Mouse (Mus musculus) spleen, embryonic (tissue): ENCODE results near the gene P4ha2.

Source experiments
- CTCF ChIA-PET: fragments of 350-600 bp; sonication (Branson Sonifier 250); formaldehyde crosslinking; loops from one replicate; lab custom pipeline; 2022; lab: Charles Lee

P4ha2 gene

GRCm38 (mm10) chr11:54106676-54107075 is 6.8 kb downstream of the P4ha2 start:
- CTCF ChIA-PET = no interaction called here

GRCm38 (mm10) chr11:54107239-54107638 is 7.3 kb downstream of the P4ha2 start:
- CTCF ChIA-PET = no interaction called here

- CTCF ChIA-PET = no interaction called here
Observed at GRCm38 (mm10) chr11:54108131-54108530, 8.2 kb downstream of the P4ha2 start.

- CTCF ChIA-PET = no interaction called here
Observed at GRCm38 (mm10) chr11:54108894-54109293, 9.0 kb downstream of the P4ha2 start.

GRCm38 (mm10) chr11:54111291-54111690 is 11.4 kb downstream of the P4ha2 start:
- CTCF ChIA-PET = no interaction called here

- CTCF ChIA-PET = no interaction called here
Observed at GRCm38 (mm10) chr11:54111976-54112741, 12.3 kb downstream of the P4ha2 start.

- CTCF ChIA-PET = no interaction called here
Observed at GRCm38 (mm10) chr11:54112920-54113319, 13.0 kb downstream of the P4ha2 start.

- CTCF ChIA-PET = no interaction called here
Observed at GRCm38 (mm10) chr11:54113352-54113751, 13.5 kb downstream of the P4ha2 start.

- CTCF ChIA-PET = no interaction called here
Observed at GRCm38 (mm10) chr11:54114746-54115145, 14.9 kb downstream of the P4ha2 start.

GRCm38 (mm10) chr11:54115301-54115700 is 15.4 kb downstream of the P4ha2 start:
- CTCF ChIA-PET = no interaction called here

- CTCF ChIA-PET = no interaction called here
Observed at GRCm38 (mm10) chr11:54115911-54116310, 16.0 kb downstream of the P4ha2 start.

- CTCF ChIA-PET = no interaction called here
Observed at GRCm38 (mm10) chr11:54116406-54116805, 16.5 kb downstream of the P4ha2 start.

- CTCF ChIA-PET = no interaction called here
Observed at GRCm38 (mm10) chr11:54117096-54117495, 17.2 kb downstream of the P4ha2 start.

- CTCF ChIA-PET = no interaction called here
Observed at GRCm38 (mm10) chr11:54119126-54119525, 19.2 kb downstream of the P4ha2 start.

GRCm38 (mm10) chr11:54119740-54120360 is 20.0 kb downstream of the P4ha2 start:
- CTCF ChIA-PET = interaction anchor here (1.0 kb wide), 1 partner anchor 25 kb away, joined by 3 read pairs; no protein-coding TSS in a partner anchor

- CTCF ChIA-PET = no interaction called here
Observed at GRCm38 (mm10) chr11:54122416-54123264, 22.7 kb downstream of the P4ha2 start.

GRCm38 (mm10) chr11:54125982-54126648 is 26.2 kb downstream of the P4ha2 start:
- CTCF ChIA-PET = no interaction called here

GRCm38 (mm10) chr11:54126654-54127374 is 26.9 kb downstream of the P4ha2 start:
- CTCF ChIA-PET = no interaction called here

GRCm38 (mm10) chr11:54127397-54127796 is 27.5 kb downstream of the P4ha2 start:
- CTCF ChIA-PET = no interaction called here

- CTCF ChIA-PET = interaction anchor here (0.6 kb wide), 1 partner anchor 32 kb away, joined by 4 read pairs; no protein-coding TSS in a partner anchor
Observed at GRCm38 (mm10) chr11:54129955-54130354, 30.1 kb downstream of the P4ha2 start.

GRCm38 (mm10) chr11:54130721-54131120 is 30.8 kb downstream of the P4ha2 start:
- CTCF ChIA-PET = interaction anchor here (0.6 kb wide), 1 partner anchor 32 kb away, joined by 4 read pairs; no protein-coding TSS in a partner anchor
